Mouse (Mus musculus): Measurements from ENCODE around the gene Psme1.

- TF ChIP-seq CTCF (IDR thresholded peaks at IDR 0.05; ENCODE audit: low read depth) = no peak
- TF ChIP-seq EP300 (IDR thresholded peaks at IDR 0.05; ENCODE audit: low read depth) = no peak
Observed at GRCm38 (mm10) chr14:55571760-55572159, 6.2 kb upstream of the Psme1 start.

All from liver, embryonic 14.5 days (tissue).